Mouse (Mus musculus): Measurements from ENCODE around the gene Slc22a14.

GRCm38 (mm10) chr9:119352060-119352459 lies 13.3 kb downstream of the Slc22a14 start:
- TF ChIP-seq CTCF (IDR thresholded peaks at IDR 0.05; ENCODE audit: low read depth): peak; percentile 92
- TF ChIP-seq EP300 (optimal IDR thresholded peaks at IDR 0.05): no peak
